In the genomic region with DNA sequence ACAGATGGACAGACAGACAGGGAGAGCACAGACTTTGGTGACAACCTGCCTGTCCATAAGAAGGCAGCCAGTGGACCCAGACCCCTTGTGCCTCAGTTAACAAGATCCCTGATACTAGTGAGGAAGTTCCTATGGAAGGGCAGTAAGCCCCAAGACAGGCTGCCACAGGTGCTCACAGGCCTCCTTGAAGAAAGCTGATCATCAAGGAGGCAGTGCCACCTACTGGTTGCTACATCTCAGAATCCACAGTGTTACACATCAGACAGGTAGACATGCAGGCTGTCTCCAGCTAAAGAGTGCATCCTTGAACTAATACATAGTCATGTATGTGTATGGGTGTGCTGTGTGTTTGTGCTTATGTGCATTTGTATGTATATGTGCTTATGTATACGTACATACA, we compare ENCODE assay signal across 7 mouse cellular contexts. TPM values are rescaled to one million over a fixed set of nuclear protein-coding genes. Genes with fewer than 3 reads are reported as not detected.
DNase-seq lines count a peak whose midpoint lies in the region; ATAC-seq and TF ChIP-seq lines count a peak whose summit lies in the region.

No protein-coding gene starts in this region.

- no peak for TF ChIP-seq POLR2A in CH12.LX (IDR thresholded peaks at IDR 0.05; ENCODE audit: low read depth, low read length)

- peak; percentile 81 for TF ChIP-seq RAD21 in CH12.LX (IDR thresholded peaks at IDR 0.05; ENCODE audit: low read depth, low read length)

- no peak overlapping the region for H3K4me3 ChIP-seq in CH12.LX (replicated peaks in 1 of 3; ENCODE audit: low read depth in 2 of 3, low read length in 2 of 3, poor library complexity in 1 of 3)
- H3K4me3 ChIP-seq in heart, postnatal 0 days (ENCODE audit: low read depth, low read length): no peak overlapping the region

- dilution Hi-C loops in CH12.LX (cut with MboI; ENCODE audit: extremely low pct_ligation_motif_present, extremely low pct_unique_long_range_greater_than_20kb, low sequenced_read_pairs): no loop called here

- H3K36me3 ChIP-seq in CH12.LX (replicated peaks in 1 of 2; ENCODE audit: control insufficient read depth in 1 of 2, insufficient read depth in 1 of 2, low read length in 1 of 2): peaks cover 56 to 90% of the 10 kb centered on the region in 2 experiments
- H3K36me3 ChIP-seq in heart, postnatal 0 days (replicated peaks; ENCODE audit: control insufficient read depth, insufficient read depth, low read length): peaks cover 37% of the 10 kb centered on the region

- no peaks in the 10 kb centered on the region for H3K27me3 ChIP-seq in CH12.LX (replicated peaks)
- no peaks in the 10 kb centered on the region for H3K27me3 ChIP-seq in heart, postnatal 0 days (ENCODE audit: control insufficient read depth, insufficient read depth, low read length)

- no peaks in the 10 kb centered on the region for H3K9me3 ChIP-seq in CH12.LX (replicated peaks; ENCODE audit: low read length)
- no peaks in the 10 kb centered on the region for H3K9me3 ChIP-seq in heart, postnatal 0 days (replicated peaks; ENCODE audit: control insufficient read depth, low read length)

- peak; percentile 49 to 77 for TF ChIP-seq CTCF in CH12.LX (conservative IDR thresholded peaks at IDR 0.05 in 1 of 2, IDR thresholded peaks at IDR 0.05 in 1 of 2; ENCODE audit: low read depth in 2 of 2, low read length in 2 of 2)
- peak; percentile 83 for TF ChIP-seq CTCF in heart, postnatal 0 days (IDR thresholded peaks at IDR 0.05; ENCODE audit: low read depth)

- peak; percentile 60 for DNase-seq in CH12.LX (ENCODE audit: extremely low read depth)
- DNase-seq in ZHBTc4 (ENCODE audit: low read depth, low spot score): peak; percentile 73
- DNase-seq in embryo, embryonic 10 days (ENCODE audit: low spot score): peak; percentile 79
- peak; percentile 49 for DNase-seq in heart, postnatal 0 days (ENCODE audit: low spot score)
- DNase-seq in layer of hippocampus, adult 18-20 months (ENCODE audit: low spot score in 2 of 2): peak; percentile 45 to 86
- DNase-seq in lung, postnatal 36 days: peak; percentile 83
- DNase-seq in right cerebral cortex, postnatal 10 days (ENCODE audit: low spot score in 2 of 2): peak; percentile 72 to 76

- peak; percentile 49; the same call in 1 of the 2 replicates for ATAC-seq in heart, postnatal 0 days (ENCODE audit: insufficient read depth, low read depth)

- H3K79me2 ChIP-seq in CH12.LX (replicated peaks; ENCODE audit: control insufficient read depth, extremely low read depth, insufficient read depth, poor library complexity, severe bottlenecking): no peaks in the 10 kb centered on the region

- H3K27ac ChIP-seq in CH12.LX (ENCODE audit: insufficient read depth, low read depth): no peak overlapping the region
- H3K27ac ChIP-seq in heart, postnatal 0 days (ENCODE audit: low read depth): no peak overlapping the region

- H3K4me2 ChIP-seq in CH12.LX (ENCODE audit: insufficient read depth, low read depth, poor library complexity, severe bottlenecking): no peak overlapping the region
- no peak overlapping the region for H3K4me2 ChIP-seq in heart, postnatal 0 days (ENCODE audit: low read depth, low read length)

- no peak for TF ChIP-seq EP300 in CH12.LX (IDR thresholded peaks at IDR 0.05; ENCODE audit: low read length)
- no peak for TF ChIP-seq EP300 in heart, postnatal 0 days (IDR thresholded peaks at IDR 0.05; ENCODE audit: low read depth)

- H3K9ac ChIP-seq in CH12.LX (ENCODE audit: insufficient read depth, low read depth): no peak overlapping the region
- no peak overlapping the region for H3K9ac ChIP-seq in heart, postnatal 0 days (replicated peaks; ENCODE audit: low read depth, low read length)

- H3K4me1 ChIP-seq in CH12.LX (ENCODE audit: control insufficient read depth in 1 of 2, insufficient read depth in 2 of 2): no peaks in the 10 kb centered on the region
- H3K4me1 ChIP-seq in heart, postnatal 0 days (ENCODE audit: control insufficient read depth, insufficient read depth): no peaks in the 10 kb centered on the region

- in situ Hi-C loops in CH12.LX (cut with MboI; ENCODE audit: low pct_ligation_motif_present, low pct_unique_long_range_greater_than_20kb, low sequenced_read_pairs): loop anchor here (25.0 kb wide), 1 partner anchor 455 kb away; the partner anchor contains the start of genes Gm26938 and Psmg3

- WGBS in heart, postnatal 0 days: 89% methylated on average over 1 of the region's 1 CpGs

TF ChIP-seq in CH12.LX, 34 proteins besides CTCF, POLR2A, EP300 and RAD21:
- TF ChIP-seq POLR2AphosphoS2 (IDR thresholded peaks at IDR 0.05; ENCODE audit: low read depth, low read length): no peak
- no peak for TF ChIP-seq JUN (IDR thresholded peaks at IDR 0.05; ENCODE audit: insufficient read depth, low read depth, low read length)
- TF ChIP-seq SMC3 (IDR thresholded peaks at IDR 0.05; ENCODE audit: low read depth, low read length): peak; percentile 63
- no peak for TF ChIP-seq ZC3H11A (IDR thresholded peaks at IDR 0.05; ENCODE audit: low read depth, low read length)

RNA-seq across cellular contexts. Expression of gene Mad1l1, which starts 29.2 kb away (rescaled TPM):
- 28.9 and 35.8 TPM in 2 replicates for total RNA-seq in CH12.LX (2012; rRNA removed)
- total RNA-seq in CH12.LX (2014; rRNA removed): 24.8 and 28.0 TPM in 2 replicates
- polyA plus RNA-seq in CH12.LX (2012; ENCODE audit: insufficient read length, low read depth): 45.6 and 53.5 TPM in 2 replicates
- 10.1 and 20.6 TPM in 2 replicates for total RNA-seq in heart, postnatal 0 days (2014; rRNA removed; ENCODE audit: low replicate concordance)
- polyA plus RNA-seq in heart, postnatal 0 days (2015; fragmentation: Nextera tagmentation; extraction: Ambion mirVana): 15.0 and 15.1 TPM in 2 replicates
- total RNA-seq in layer of hippocampus, adult 18-20 months (2021): 10 to 100 TPM; 14.1 to 16.9 TPM

RNA-seq across cellular contexts. Expression of gene Nudt1, which starts 29.3 kb away (rescaled TPM):
- total RNA-seq in CH12.LX (2012; rRNA removed) (69.4 and 90.1 TPM in 2 replicates), CH12.LX (2014; rRNA removed) (73.7 and 74.6 TPM in 2 replicates)
- 75.2 and 80.5 TPM in 2 replicates for polyA plus RNA-seq in CH12.LX (2012; ENCODE audit: insufficient read length, low read depth)
- 11.3 and 31.0 TPM in 2 replicates for total RNA-seq in heart, postnatal 0 days (2014; rRNA removed; ENCODE audit: low replicate concordance)
- polyA plus RNA-seq in heart, postnatal 0 days (2015; fragmentation: Nextera tagmentation; extraction: Ambion mirVana): 17.4 and 18.1 TPM in 2 replicates
- total RNA-seq in layer of hippocampus, adult 18-20 months (2021): 1 to 10 TPM; 4.0 to 5.1 TPM

RNA-seq across cellular contexts. Expression of gene Mrm2, which starts 39.5 kb away (rescaled TPM):
- total RNA-seq in CH12.LX (2012; rRNA removed) (11.2 and 12.8 TPM in 2 replicates), CH12.LX (2014; rRNA removed) (14.6 and 17.3 TPM in 2 replicates)
- polyA plus RNA-seq in CH12.LX (2012; ENCODE audit: insufficient read length, low read depth): 13.6 and 16.3 TPM in 2 replicates
- total RNA-seq in heart, postnatal 0 days (2014; rRNA removed; ENCODE audit: low replicate concordance): 13.9 and 19.5 TPM in 2 replicates
- 16.9 and 17.8 TPM in 2 replicates for polyA plus RNA-seq in heart, postnatal 0 days (2015; fragmentation: Nextera tagmentation; extraction: Ambion mirVana)
- total RNA-seq in layer of hippocampus, adult 18-20 months (2021): 10 to 100 TPM in 1 of 2 experiments, 1 to 10 TPM in 1; 9.0 to 11.8 TPM
